Mouse (Mus musculus): ENCODE results near the gene Isl1. TPM values are rescaled to one million over a fixed set of nuclear protein-coding genes. Genes with fewer than 3 reads are reported as not detected.

The Isl1 gene
- polyA plus RNA-seq, 1 experiment from 2014 or later = 13.9 TPM

DNA sequence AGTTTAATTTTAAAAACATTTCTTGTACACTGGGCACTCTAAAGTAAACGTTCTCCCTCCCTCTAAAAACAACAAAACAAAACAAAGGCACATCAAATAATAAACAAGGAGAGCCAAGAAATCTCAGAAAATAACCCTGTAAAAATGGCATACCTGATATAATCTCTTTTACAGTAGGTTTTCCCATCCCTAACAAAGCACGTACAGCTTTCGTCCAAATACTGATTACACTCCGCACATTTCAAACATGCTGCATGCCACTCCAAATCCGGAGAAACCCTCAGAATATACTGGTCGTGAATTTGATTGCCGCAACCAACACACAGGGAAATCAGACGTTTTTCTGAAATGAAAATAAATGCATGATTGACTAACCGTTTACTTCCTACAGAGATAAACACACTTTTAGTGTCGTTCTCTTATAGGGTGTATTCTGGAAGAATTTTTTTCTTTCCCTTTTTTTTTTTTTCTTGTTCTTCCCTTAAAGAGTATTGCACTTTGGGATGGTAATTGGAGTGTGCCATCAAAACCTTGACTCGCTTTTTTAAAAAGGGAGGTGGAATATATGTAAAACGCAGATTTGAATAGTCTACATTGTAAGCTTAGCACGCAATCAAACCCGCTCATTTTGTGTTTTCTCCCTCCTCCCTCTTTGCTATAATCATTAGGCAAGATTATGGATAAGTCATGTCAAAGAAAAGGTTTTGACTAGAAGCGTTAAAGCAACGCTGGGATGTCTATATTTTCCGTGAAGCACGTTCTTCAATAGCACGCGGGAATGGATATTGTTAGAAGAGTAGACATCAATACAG lies 1.2 kb downstream of the Isl1 start:
- Histone ChIP-seq H3K4me3 (ENCODE audit: low read depth, low read length) (peak overlapping the region; percentile 66), H3K27ac (ENCODE audit: low read depth, low read length) (no peak overlapping the region), H3K9me3 (replicated peaks; ENCODE audit: control insufficient read depth, low read length) (no peaks in the 10 kb centered on the region), H3K36me3 (ENCODE audit: control insufficient read depth, insufficient read depth, low read length) (no peaks in the 10 kb centered on the region), H3K27me3 (ENCODE audit: control insufficient read depth, insufficient read depth, low read length) (peaks cover 70% of the 10 kb centered on the region), H3K9ac (ENCODE audit: low read depth, low read length) (no peak overlapping the region), H3K4me1 (ENCODE audit: control insufficient read depth, insufficient read depth, low read length) (no peaks in the 10 kb centered on the region; the same call in 1 of the 2 replicates), H3K4me2 (peak overlapping the region; percentile 96)
- under 1% methylated on average over 20 of the region's 20 CpGs for WGBS (ENCODE audit: insufficient replicate concordance)
- no peak for ATAC-seq (replicated peaks; ENCODE audit: insufficient number of reproducible peaks, low FRiP score, low TSS enrichment)

DNA sequence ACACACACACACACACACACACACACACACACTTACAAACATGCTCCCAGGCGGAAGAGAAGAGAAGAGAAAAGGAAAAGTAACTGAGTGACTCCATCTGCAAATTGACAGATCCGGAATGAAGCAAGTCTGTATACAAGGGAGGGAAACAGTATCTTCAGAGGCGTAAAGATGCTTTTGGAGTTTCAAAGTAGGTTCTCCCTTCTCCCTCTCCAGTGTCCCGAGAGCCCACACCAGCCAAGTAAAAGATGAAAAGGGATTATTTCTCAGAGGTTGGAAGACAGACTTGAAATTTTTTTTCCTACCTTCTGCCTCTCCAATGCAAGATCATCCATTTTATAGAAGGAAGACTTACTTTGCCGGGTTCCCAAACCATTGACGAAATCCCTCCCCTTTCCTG lies 2.9 kb downstream of the Isl1 start:
- H3K4me1 ChIP-seq (ENCODE audit: control insufficient read depth, insufficient read depth, low read length) = no peaks in the 10 kb centered on the region; the same call in 1 of the 2 replicates
- no peak overlapping the region for H3K27ac ChIP-seq (ENCODE audit: low read depth, low read length)
- peak overlapping the region; percentile 23; the same call in 1 of the 2 replicates for H3K4me2 ChIP-seq
- no peak for ATAC-seq (replicated peaks; ENCODE audit: insufficient number of reproducible peaks, low FRiP score, low TSS enrichment)
- H3K9ac ChIP-seq (ENCODE audit: low read depth, low read length) = no peak overlapping the region
- peaks cover 73% of the 10 kb centered on the region for H3K27me3 ChIP-seq (ENCODE audit: control insufficient read depth, insufficient read depth, low read length)
- H3K9me3 ChIP-seq (replicated peaks; ENCODE audit: control insufficient read depth, low read length) = no peaks in the 10 kb centered on the region
- no peaks in the 10 kb centered on the region for H3K36me3 ChIP-seq (ENCODE audit: control insufficient read depth, insufficient read depth, low read length)
- 13% methylated on average over 6 of the region's 6 CpGs for WGBS (ENCODE audit: insufficient replicate concordance)
- peak overlapping the region; percentile 0; the same call in 1 of the 2 replicates for H3K4me3 ChIP-seq (ENCODE audit: low read depth, low read length)

GRCm38 (mm10) chr13:116305721-116306120 lies 3.8 kb downstream of the Isl1 start:
- Histone ChIP-seq H3K27me3 (ENCODE audit: control insufficient read depth, insufficient read depth, low read length) (peaks cover 78% of the 10 kb centered on the region), H3K4me2 (peak overlapping the region; percentile 56), H3K36me3 (ENCODE audit: control insufficient read depth, insufficient read depth, low read length) (no peaks in the 10 kb centered on the region), H3K9me3 (replicated peaks; ENCODE audit: control insufficient read depth, low read length) (no peaks in the 10 kb centered on the region), H3K4me3 (ENCODE audit: low read depth, low read length) (0 out of 2 replicates have a peak overlapping the region, but pooled peaks have one; percentile 8), H3K9ac (ENCODE audit: low read depth, low read length) (no peak overlapping the region), H3K4me1 (ENCODE audit: control insufficient read depth, insufficient read depth, low read length) (no peaks in the 10 kb centered on the region; the same call in 1 of the 2 replicates), H3K27ac (ENCODE audit: low read depth, low read length) (no peak overlapping the region)
- no peak for ATAC-seq (replicated peaks; ENCODE audit: insufficient number of reproducible peaks, low FRiP score, low TSS enrichment)
- 12% methylated on average over 2 of the region's 2 CpGs for WGBS (ENCODE audit: insufficient replicate concordance)

DNA sequence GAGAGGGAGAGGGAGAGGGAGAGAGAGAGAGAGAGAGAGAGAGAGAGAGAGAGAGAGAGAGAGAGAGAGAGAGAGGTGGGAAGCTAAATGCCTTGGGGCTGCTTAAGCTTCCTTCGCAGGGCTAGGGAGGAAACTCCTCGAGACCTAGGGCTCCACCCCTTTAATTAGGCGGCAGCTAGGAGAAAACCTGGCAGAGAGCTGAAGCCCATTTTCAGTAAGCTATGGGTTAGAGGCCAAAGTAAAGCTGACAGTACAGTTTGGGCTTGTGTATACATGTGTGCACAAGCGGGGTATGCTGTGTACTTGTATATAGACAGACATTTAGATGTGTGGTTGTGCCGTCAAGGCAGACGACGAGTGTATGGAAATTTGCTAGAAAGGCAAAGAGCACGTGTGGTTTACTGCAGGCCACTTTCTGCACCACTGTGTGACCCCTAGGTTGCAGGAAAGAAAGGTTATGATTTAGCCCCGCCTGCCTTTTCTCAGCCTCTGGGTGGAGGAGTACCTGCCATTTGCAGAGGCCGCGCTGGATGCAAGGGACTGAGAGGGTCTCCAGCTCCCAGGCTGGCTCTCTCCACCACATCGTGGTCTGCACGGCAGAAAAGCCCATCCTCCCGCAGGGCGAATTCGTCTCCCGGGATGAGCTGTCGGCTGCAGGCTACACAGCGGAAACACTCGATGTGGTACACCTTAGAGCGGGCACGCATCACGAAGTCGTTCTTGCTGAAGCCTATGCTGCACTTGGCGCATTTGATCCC lies 4.6 kb downstream of the Isl1 start:
- no peak for ATAC-seq (replicated peaks; ENCODE audit: insufficient number of reproducible peaks, low FRiP score, low TSS enrichment)
- no peaks in the 10 kb centered on the region for H3K9me3 ChIP-seq (replicated peaks; ENCODE audit: control insufficient read depth, low read length)
- peak overlapping the region; percentile 19; the same call in 1 of the 2 replicates for H3K4me3 ChIP-seq (ENCODE audit: low read depth, low read length)
- no peak overlapping the region for H3K27ac ChIP-seq (ENCODE audit: low read depth, low read length)
- no peaks in the 10 kb centered on the region for H3K36me3 ChIP-seq (ENCODE audit: control insufficient read depth, insufficient read depth, low read length)
- H3K9ac ChIP-seq (ENCODE audit: low read depth, low read length) = no peak overlapping the region
- H3K4me1 ChIP-seq (ENCODE audit: control insufficient read depth, insufficient read depth, low read length) = no peaks in the 10 kb centered on the region; the same call in 1 of the 2 replicates
- H3K27me3 ChIP-seq (ENCODE audit: control insufficient read depth, insufficient read depth, low read length) = peaks cover 78% of the 10 kb centered on the region
- H3K4me2 ChIP-seq = peak overlapping the region; percentile 56
- 3% methylated on average over 25 of the region's 25 CpGs for WGBS (ENCODE audit: insufficient replicate concordance)

- Histone ChIP-seq H3K9me3 (replicated peaks; ENCODE audit: control insufficient read depth, low read length) (no peaks in the 10 kb centered on the region), H3K4me3 (ENCODE audit: low read depth, low read length) (no peak overlapping the region), H3K36me3 (ENCODE audit: control insufficient read depth, insufficient read depth, low read length) (no peaks in the 10 kb centered on the region), H3K4me1 (ENCODE audit: control insufficient read depth, insufficient read depth, low read length) (no peaks in the 10 kb centered on the region; the same call in 1 of the 2 replicates), H3K27me3 (ENCODE audit: control insufficient read depth, insufficient read depth, low read length) (peaks cover 76% of the 10 kb centered on the region), H3K9ac (ENCODE audit: low read depth, low read length) (no peak overlapping the region), H3K27ac (ENCODE audit: low read depth, low read length) (no peak overlapping the region), H3K4me2 (peak overlapping the region; percentile 46)
- no peak for ATAC-seq (replicated peaks; ENCODE audit: insufficient number of reproducible peaks, low FRiP score, low TSS enrichment)
- WGBS (ENCODE audit: insufficient replicate concordance) = 10% methylated on average over 6 of the region's 6 CpGs
Observed at GRCm38 (mm10) chr13:116303766-116304165, 5.7 kb downstream of the Isl1 start.

DNA sequence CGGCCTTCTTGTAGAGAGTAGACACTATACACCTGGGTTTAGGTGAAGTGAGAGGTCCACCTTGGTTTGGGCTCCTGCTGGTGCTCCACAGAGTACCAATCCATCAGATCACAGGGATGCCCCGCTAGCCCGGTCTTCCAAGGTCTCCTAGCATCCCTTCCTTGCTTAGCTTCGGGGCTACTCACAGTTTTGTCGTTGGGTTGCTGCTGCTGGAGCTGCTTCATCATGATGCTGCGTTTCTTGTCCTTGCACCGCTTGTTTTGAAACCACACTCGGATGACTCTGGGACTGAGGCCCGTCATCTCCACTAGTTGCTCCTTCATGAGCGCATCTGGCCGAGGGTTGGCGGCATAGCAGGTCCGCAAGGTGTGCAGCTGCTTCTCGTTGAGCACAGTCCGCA lies 6.6 kb downstream of the Isl1 start:
- no peak for ATAC-seq (replicated peaks; ENCODE audit: insufficient number of reproducible peaks, low FRiP score, low TSS enrichment)
- no peak overlapping the region for H3K9ac ChIP-seq (ENCODE audit: low read depth, low read length)
- H3K4me2 ChIP-seq = peak overlapping the region; percentile 46
- H3K27me3 ChIP-seq (ENCODE audit: control insufficient read depth, insufficient read depth, low read length) = peaks cover 74% of the 10 kb centered on the region
- no peak overlapping the region for H3K27ac ChIP-seq (ENCODE audit: low read depth, low read length)
- no peaks in the 10 kb centered on the region for H3K9me3 ChIP-seq (replicated peaks; ENCODE audit: control insufficient read depth, low read length)
- H3K4me3 ChIP-seq (ENCODE audit: low read depth, low read length) = peak overlapping the region; percentile 8; the same call in 1 of the 2 replicates
- H3K4me1 ChIP-seq (ENCODE audit: control insufficient read depth, insufficient read depth, low read length) = no peaks in the 10 kb centered on the region; the same call in 1 of the 2 replicates
- 21% methylated on average over 15 of the region's 15 CpGs for WGBS (ENCODE audit: insufficient replicate concordance)
- H3K36me3 ChIP-seq (ENCODE audit: control insufficient read depth, insufficient read depth, low read length) = no peaks in the 10 kb centered on the region

DNA sequence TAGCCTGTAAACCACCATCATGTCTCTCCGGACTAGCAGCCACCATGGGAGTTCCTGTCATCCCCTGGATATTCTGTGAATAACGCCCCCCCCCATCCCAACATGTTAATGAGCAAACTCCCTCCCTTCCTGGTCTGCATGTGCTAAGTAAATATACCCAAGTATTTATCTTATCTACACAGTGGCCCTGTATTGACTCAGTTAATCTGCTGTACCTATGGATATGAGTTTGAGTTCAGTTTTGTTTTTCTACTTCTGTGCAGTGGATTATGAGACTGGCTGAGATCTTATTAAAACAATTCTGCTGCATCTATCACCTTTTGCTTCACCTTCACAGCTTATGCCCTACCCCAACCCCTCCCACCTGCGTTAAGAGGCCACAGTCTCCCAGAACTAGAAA lies 7.8 kb downstream of the Isl1 start:
- H3K27ac ChIP-seq (ENCODE audit: low read depth, low read length) = no peak overlapping the region
- 26% methylated on average over 3 of the region's 3 CpGs for WGBS (ENCODE audit: insufficient replicate concordance)
- H3K27me3 ChIP-seq (ENCODE audit: control insufficient read depth, insufficient read depth, low read length) = peaks cover 79% of the 10 kb centered on the region
- no peak overlapping the region for H3K4me2 ChIP-seq
- no peak overlapping the region for H3K9ac ChIP-seq (ENCODE audit: low read depth, low read length)
- no peak for ATAC-seq (replicated peaks; ENCODE audit: insufficient number of reproducible peaks, low FRiP score, low TSS enrichment)
- peaks cover 3% of the 10 kb centered on the region; the same call in 1 of the 2 replicates for H3K4me1 ChIP-seq (ENCODE audit: control insufficient read depth, insufficient read depth, low read length)
- no peaks in the 10 kb centered on the region for H3K9me3 ChIP-seq (replicated peaks; ENCODE audit: control insufficient read depth, low read length)
- no peaks in the 10 kb centered on the region for H3K36me3 ChIP-seq (ENCODE audit: control insufficient read depth, insufficient read depth, low read length)
- no peak overlapping the region for H3K4me3 ChIP-seq (ENCODE audit: low read depth, low read length)

- ATAC-seq (replicated peaks; ENCODE audit: insufficient number of reproducible peaks, low FRiP score, low TSS enrichment) = no peak
- 32% methylated on average over 7 of the region's 7 CpGs for WGBS (ENCODE audit: insufficient replicate concordance)
- H3K4me3 ChIP-seq (ENCODE audit: low read depth, low read length) = no peak overlapping the region
Observed at GRCm38 (mm10) chr13:116299241-116299640, 10.2 kb downstream of the Isl1 start.

More at GRCm38 (mm10) chr13:116299241-116299640, 10.2 kb downstream of the Isl1 start:
- Histone ChIP-seq H3K4me2 (no peak overlapping the region), H3K36me3 (ENCODE audit: control insufficient read depth, insufficient read depth, low read length) (no peaks in the 10 kb centered on the region), H3K9me3 (replicated peaks; ENCODE audit: control insufficient read depth, low read length) (no peaks in the 10 kb centered on the region), H3K9ac (ENCODE audit: low read depth, low read length) (no peak overlapping the region), H3K27me3 (ENCODE audit: control insufficient read depth, insufficient read depth, low read length) (peaks cover 69% of the 10 kb centered on the region), H3K27ac (ENCODE audit: low read depth, low read length) (no peak overlapping the region), H3K4me1 (ENCODE audit: control insufficient read depth, insufficient read depth, low read length) (peaks cover 3% of the 10 kb centered on the region; the same call in 1 of the 2 replicates)

Measured in heart, embryonic 11.5 days (tissue).